Mouse (Mus musculus) limb, embryonic 11.5 days (tissue): ENCODE data around the gene Tspan14. TPM values are rescaled to one million over a fixed set of nuclear protein-coding genes. Genes with fewer than 3 reads are reported as not detected.

Experiments
- ATAC-seq: fragments of 200-750 bp; cut with Nextera tagmentation; 2 replicates; pipeline ENCODE4 v1.8.0; 2017; ENCODE audit warnings: low read depth; ENCODE audit not compliant: insufficient number of reproducible peaks, low FRiP score, low TSS enrichment
- DNase-seq: peaks from one replicate; pipeline ENCODE4 v3.0.0-alpha.2; 2015; ENCODE audit warnings: low spot score
- H3K27ac ChIP-seq: fragments of 300-500 bp; sonication (generic); replicated peaks from 2 replicates; pipeline ENCODE4 v1.5.1; 2014; ENCODE audit warnings: low read depth, mild to moderate bottlenecking, low read length
- H3K27me3 ChIP-seq: fragments of 300-500 bp; sonication (generic); 2 replicates; pipeline ENCODE4 v1.6.1; 2014; ENCODE audit warnings: mild to moderate bottlenecking, low read length, mixed read lengths; ENCODE audit not compliant: control insufficient read depth, insufficient read depth
- H3K36me3 ChIP-seq: fragments of 300-500 bp; sonication (generic); 2 replicates; pipeline ENCODE4 v1.6.1; 2014; ENCODE audit warnings: mild to moderate bottlenecking, low read length, moderate library complexity, mixed read lengths; ENCODE audit not compliant: control insufficient read depth, insufficient read depth
- H3K4me1 ChIP-seq: fragments of 300-500 bp; sonication (generic); 2 replicates; pipeline ENCODE4 v1.6.1; 2014; ENCODE audit warnings: low read length, mixed read lengths; ENCODE audit not compliant: control insufficient read depth, insufficient read depth
- H3K4me2 ChIP-seq: fragments of 300-500 bp; sonication (generic); 2 replicates; pipeline ENCODE4 v1.6.1; 2014; ENCODE audit warnings: low read depth, mild to moderate bottlenecking, moderate library complexity; ENCODE audit not compliant: severe bottlenecking
- H3K4me3 ChIP-seq: fragments of 300-500 bp; sonication (generic); 2 replicates; pipeline ENCODE4 v1.5.1; 2014; ENCODE audit warnings: low read depth, low read length
- H3K9ac ChIP-seq: fragments of 300-500 bp; sonication (generic); 2 replicates; pipeline ENCODE4 v1.6.1; 2014; ENCODE audit warnings: mild to moderate bottlenecking, low read length
- H3K9me3 ChIP-seq: fragments of 300-500 bp; sonication (generic); 2 replicates; pipeline ENCODE4 v1.6.1; 2016; ENCODE audit warnings: low read length; ENCODE audit not compliant: control insufficient read depth
- WGBS: fragments of 180-500 bp; shearing (Covaris S2); extraction: QIAGEN DNeasy Blood & Tissue Kit; methylation state at CpG from one replicate; pipeline ENCODE4 v1.1.7; 2014; 5-methylcytosine and 5-hydroxymethylcytosine counted together
- polyA plus RNA-seq: library from polyadenylated mRNA; unstranded; fragments of >200 nt; fragmentation: Nextera tagmentation; extraction: Ambion mirVana; gene quantifications from 2 replicates; pipeline ENCODE4 v1.2.1, GENCODE M21; 2014

Gene Tspan14
- polyA plus RNA-seq, 1 experiment from 2014 or later: 87.0 TPM

GRCm38 (mm10) chr14:40895681-40896080 lies 70.9 kb downstream of the Tspan14 start:
- 74% methylated on average over 8 of the region's 8 CpGs for WGBS
- DNase-seq: no peak
- no peaks in the 10 kb centered on the region for H3K36me3 ChIP-seq

GRCm38 (mm10) chr14:40894576-40895247 lies 71.9 kb downstream of the Tspan14 start:
- Histone ChIP-seq H3K9ac (no peak overlapping the region), H3K36me3 (no peaks in the 10 kb centered on the region), H3K4me3 (no peak overlapping the region), H3K27me3 (no peaks in the 10 kb centered on the region), H3K9me3 (no peaks in the 10 kb centered on the region), H3K4me2 (peak overlapping the region; percentile 40; the same call in 1 of the 2 replicates), H3K27ac (no peak overlapping the region), H3K4me1 (0 out of 2 replicates have a peak, but pooled peaks cover 3% of the 10 kb centered on the region)
- DNase-seq (peak; percentile 90), ATAC-seq (peak; percentile 70; the same call in 1 of the 2 replicates)
- WGBS: 14% methylated on average over 23 of the region's 23 CpGs

More at GRCm38 (mm10) chr14:40895681-40896080, 70.9 kb downstream of the Tspan14 start:
- no peak overlapping the region for H3K4me3 ChIP-seq
- no peak overlapping the region for H3K9ac ChIP-seq
- no peaks in the 10 kb centered on the region for H3K27me3 ChIP-seq
- H3K9me3 ChIP-seq: no peaks in the 10 kb centered on the region
- no peak overlapping the region for H3K27ac ChIP-seq
- no peak for ATAC-seq
- 0 out of 2 replicates have a peak, but pooled peaks cover 3% of the 10 kb centered on the region for H3K4me1 ChIP-seq
- no peak overlapping the region for H3K4me2 ChIP-seq

- no peaks in the 10 kb centered on the region for H3K9me3 ChIP-seq
- WGBS: 70% methylated on average over 8 of the region's 8 CpGs
- no peak overlapping the region for H3K4me2 ChIP-seq
- no peak overlapping the region for H3K27ac ChIP-seq
- H3K36me3 ChIP-seq: no peaks in the 10 kb centered on the region
- H3K4me1 ChIP-seq: 0 out of 2 replicates have a peak, but pooled peaks cover 3% of the 10 kb centered on the region
- ATAC-seq (0 out of 2 replicates have a peak, but pooled peaks have one; percentile 15), DNase-seq (no peak)
- no peaks in the 10 kb centered on the region for H3K27me3 ChIP-seq
- no peak overlapping the region for H3K4me3 ChIP-seq
- H3K9ac ChIP-seq: no peak overlapping the region
Observed at GRCm38 (mm10) chr14:40893884-40894283, 72.7 kb downstream of the Tspan14 start.

- H3K4me2 ChIP-seq: no peak within 1 kb of the TSS
- H3K9me3 ChIP-seq: no peaks in the 10 kb centered on the region
- WGBS: 83% methylated on average over 3 of the region's 3 CpGs
- no peaks in the 10 kb centered on the region for H3K27me3 ChIP-seq
- 0 out of 2 replicates have a peak, but pooled peaks cover 3% of the 10 kb centered on the region for H3K4me1 ChIP-seq
- no peaks in the 10 kb centered on the region for H3K36me3 ChIP-seq
- H3K27ac ChIP-seq: no peak within 1 kb of the TSS
- DNase-seq: no peak
- no peak within 1 kb of the TSS for H3K9ac ChIP-seq
- H3K4me3 ChIP-seq: no peak within 1 kb of the TSS
- no peak for ATAC-seq
Observed at GRCm38 (mm10) chr14:40893196-40893595, 73.4 kb downstream of the Tspan14 start, which contains the start of gene Sh2d4b. Gene Sh2d4b, minus strand, starts transcription at chr14:40893266.

- WGBS: 85% methylated on average over 7 of the region's 7 CpGs
- Histone ChIP-seq H3K4me3 (no peak overlapping the region), H3K9me3 (no peaks in the 10 kb centered on the region), H3K27ac (no peak overlapping the region), H3K4me1 (0 out of 2 replicates have a peak, but pooled peaks cover 3% of the 10 kb centered on the region), H3K9ac (no peak overlapping the region), H3K36me3 (no peaks in the 10 kb centered on the region), H3K27me3 (no peaks in the 10 kb centered on the region), H3K4me2 (no peak overlapping the region)
- ATAC-seq (no peak), DNase-seq (no peak)
Observed at GRCm38 (mm10) chr14:40892326-40892825, 74.2 kb downstream of the Tspan14 start.

GRCm38 (mm10) chr14:40891506-40891905 lies 75.1 kb downstream of the Tspan14 start:
- 91% methylated on average over 4 of the region's 4 CpGs for WGBS
- ATAC-seq (no peak), DNase-seq (no peak)
- no peak overlapping the region for H3K4me2 ChIP-seq
- H3K9me3 ChIP-seq: no peaks in the 10 kb centered on the region
- no peak overlapping the region for H3K4me3 ChIP-seq
- no peaks in the 10 kb centered on the region for H3K36me3 ChIP-seq
- H3K9ac ChIP-seq: no peak overlapping the region
- 0 out of 2 replicates have a peak, but pooled peaks cover 3% of the 10 kb centered on the region for H3K4me1 ChIP-seq
- H3K27me3 ChIP-seq: no peaks in the 10 kb centered on the region
- no peak overlapping the region for H3K27ac ChIP-seq

- Histone ChIP-seq H3K4me2 (no peak overlapping the region), H3K9ac (no peak overlapping the region), H3K4me1 (0 out of 2 replicates have a peak, but pooled peaks cover 3% of the 10 kb centered on the region), H3K27me3 (no peaks in the 10 kb centered on the region), H3K27ac (no peak overlapping the region), H3K36me3 (no peaks in the 10 kb centered on the region), H3K4me3 (no peak overlapping the region), H3K9me3 (no peaks in the 10 kb centered on the region)
- ATAC-seq: no peak
- WGBS: 81% methylated on average over 4 of the region's 4 CpGs
- no peak for DNase-seq
Observed at GRCm38 (mm10) chr14:40889704-40890103, 76.9 kb downstream of the Tspan14 start.

GRCm38 (mm10) chr14:40889181-40889580 lies 77.4 kb downstream of the Tspan14 start:
- Histone ChIP-seq H3K4me1 (0 out of 2 replicates have a peak, but pooled peaks cover under 1% of the 10 kb centered on the region), H3K27me3 (no peaks in the 10 kb centered on the region), H3K27ac (no peak overlapping the region), H3K4me2 (no peak overlapping the region), H3K9ac (no peak overlapping the region), H3K4me3 (no peak overlapping the region), H3K9me3 (no peaks in the 10 kb centered on the region), H3K36me3 (no peaks in the 10 kb centered on the region)
- no peak for ATAC-seq
- 90% methylated on average over 2 of the region's 2 CpGs for WGBS
- no peak for DNase-seq
